Mouse (Mus musculus) granulocyte monocyte progenitor cell, adult 5-6 weeks (primary cell): ENCODE measurements at regions not wholly inside any gene's neighbourhood (a gene's known extent, or its start where the extent isn't known, plus 50 kb on each side); places are given as distances from the start of the nearest gene placed in this dataset.

ENCODE experiments used
- ATAC-seq: replicated peaks from 2 replicates; pipeline ENCODE4 v1.8.0; 2016; ENCODE audit warnings: mild to moderate bottlenecking, moderate TSS enrichment, inconsistent platforms; ENCODE audit not compliant: poor library complexity, severe bottlenecking

GRCm38 (mm10) chr1:73169929-73170667 is 154.4 kb upstream of the Tnp1 start:
- ATAC-seq: no peak

GRCm38 (mm10) chr1:73169077-73169869 is 153.6 kb upstream of the Tnp1 start:
- ATAC-seq: no peak

GRCm38 (mm10) chr1:73160199-73160598 is 144.5 kb upstream of the Tnp1 start:
- ATAC-seq: no peak

- no peak for ATAC-seq
Measured at GRCm38 (mm10) chr1:73159405-73159976, 143.8 kb upstream of the Tnp1 start.

DNA sequence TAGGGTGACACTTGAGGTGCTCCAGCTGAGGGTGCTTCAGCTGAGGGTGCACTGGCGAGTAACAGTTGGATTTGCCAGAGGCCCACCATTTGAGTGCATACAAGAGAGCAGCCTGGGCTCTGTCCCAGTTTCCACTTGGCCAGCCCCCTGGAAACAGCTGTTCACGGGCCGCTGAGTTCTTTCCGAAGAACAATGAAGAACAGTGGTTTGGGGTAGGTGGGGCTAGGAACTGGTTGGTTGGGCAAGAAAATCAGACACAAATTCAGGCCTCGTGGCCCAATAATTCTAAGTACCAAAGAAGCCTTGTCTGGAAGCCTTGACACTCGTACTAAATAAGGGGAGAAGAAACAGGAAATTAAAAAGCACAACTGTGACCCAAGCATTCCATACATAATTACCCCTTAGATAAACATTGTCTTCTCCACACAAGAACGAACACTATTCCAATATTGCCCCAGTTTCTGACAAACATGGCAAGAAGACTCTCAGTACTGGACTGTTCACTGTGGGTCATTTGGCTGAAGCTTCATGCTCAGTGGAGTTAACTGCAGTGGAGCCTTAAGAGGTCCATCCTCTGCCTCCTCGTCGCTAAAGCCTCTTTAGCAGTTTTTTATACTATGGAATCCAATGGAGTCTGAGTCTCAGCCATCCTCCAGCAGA is 137.9 kb upstream of the Tnp1 start:
- no peak for ATAC-seq

- ATAC-seq: no peak
Measured at GRCm38 (mm10) chr1:73149926-73150325, 134.2 kb upstream of the Tnp1 start.

DNA sequence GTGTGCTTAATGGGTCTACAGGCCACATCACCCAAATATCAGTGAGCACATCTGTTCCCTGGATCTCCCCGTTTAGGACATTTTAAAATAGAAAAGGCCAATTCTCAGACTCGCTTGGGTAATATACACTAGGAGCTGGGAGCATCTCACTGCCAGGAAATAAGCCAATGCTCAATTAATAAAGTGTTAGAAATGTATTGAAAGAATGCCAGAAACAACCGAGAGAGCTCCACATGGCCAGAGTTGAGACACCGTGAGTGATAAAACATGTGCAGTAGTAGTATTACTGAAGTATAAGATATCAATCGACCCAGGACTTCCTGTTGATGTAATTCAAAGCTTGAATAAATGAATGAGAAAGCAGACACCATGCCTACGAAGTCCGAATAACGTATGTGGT is 127.1 kb upstream of the Tnp1 start:
- ATAC-seq: no peak

DNA sequence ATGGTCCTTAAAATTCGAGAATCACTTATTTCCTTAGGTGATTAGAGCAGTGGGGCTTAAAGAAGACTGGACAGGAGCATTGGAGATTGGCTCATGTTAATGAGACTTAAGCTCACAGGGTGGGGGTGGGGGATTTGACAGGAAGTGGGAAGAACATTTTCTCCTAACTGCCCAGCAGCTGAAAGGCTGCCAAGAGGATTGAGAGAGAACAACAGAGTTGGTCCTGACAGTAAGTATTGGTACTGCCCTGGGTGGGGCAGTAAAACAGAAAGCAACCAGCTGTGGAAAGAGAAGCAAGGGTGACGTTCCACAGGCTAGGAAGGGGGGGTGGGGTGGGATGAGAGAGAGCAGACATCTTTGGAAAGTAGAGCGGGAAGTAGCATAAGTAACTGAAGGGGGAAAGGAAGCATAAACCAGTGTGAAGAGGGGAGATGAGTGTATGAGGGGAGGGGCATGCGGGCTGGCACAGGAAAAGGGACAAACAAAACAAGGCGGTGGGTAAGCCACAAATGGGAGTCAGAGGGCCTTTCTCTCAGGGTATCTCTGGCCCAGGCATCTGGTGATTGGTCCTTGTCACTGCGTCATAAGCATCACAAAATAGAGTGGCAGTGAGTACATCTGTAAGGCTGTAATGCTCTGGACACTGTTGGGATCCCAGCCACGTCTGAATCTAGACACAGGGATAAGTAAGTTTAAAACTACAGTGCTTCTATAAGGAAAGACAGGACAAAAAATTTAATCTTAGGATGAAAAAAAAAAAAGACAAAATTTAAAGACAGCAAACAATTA is 125.0 kb upstream of the Tnp1 start:
- no peak for ATAC-seq

DNA sequence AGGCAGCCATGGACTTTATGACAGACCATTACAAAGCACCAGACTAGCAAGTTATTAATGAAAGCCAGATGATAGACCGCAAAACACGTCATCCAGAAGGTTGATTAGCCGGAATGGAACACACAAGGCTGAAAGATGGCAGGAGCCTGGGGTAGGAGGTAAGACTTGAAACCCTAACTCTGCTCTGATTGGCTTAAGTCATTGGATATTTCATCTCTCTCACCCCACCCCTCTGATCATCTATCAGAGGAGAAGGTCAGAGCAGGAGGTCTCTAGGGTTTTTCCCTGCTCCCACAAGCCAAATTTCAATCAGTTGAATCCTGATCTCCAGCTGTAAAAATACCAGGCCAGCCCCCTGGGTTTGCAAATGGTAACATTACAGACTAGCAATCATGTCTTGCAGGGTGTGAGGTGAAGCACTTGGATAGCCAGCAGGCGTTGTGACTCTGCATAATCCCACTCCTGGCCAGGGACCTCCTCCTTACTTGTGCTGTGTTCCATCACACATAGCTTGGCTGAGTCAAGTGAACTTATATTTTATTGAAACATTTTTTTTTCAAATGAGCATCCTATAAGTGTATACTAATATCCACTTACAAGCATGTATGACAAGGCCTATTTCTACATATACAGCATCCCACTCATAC is 114.6 kb upstream of the Tnp1 start:
- ATAC-seq: no peak

- no peak for ATAC-seq
Measured at GRCm38 (mm10) chr1:73123012-73123411, 107.3 kb upstream of the Tnp1 start.

DNA sequence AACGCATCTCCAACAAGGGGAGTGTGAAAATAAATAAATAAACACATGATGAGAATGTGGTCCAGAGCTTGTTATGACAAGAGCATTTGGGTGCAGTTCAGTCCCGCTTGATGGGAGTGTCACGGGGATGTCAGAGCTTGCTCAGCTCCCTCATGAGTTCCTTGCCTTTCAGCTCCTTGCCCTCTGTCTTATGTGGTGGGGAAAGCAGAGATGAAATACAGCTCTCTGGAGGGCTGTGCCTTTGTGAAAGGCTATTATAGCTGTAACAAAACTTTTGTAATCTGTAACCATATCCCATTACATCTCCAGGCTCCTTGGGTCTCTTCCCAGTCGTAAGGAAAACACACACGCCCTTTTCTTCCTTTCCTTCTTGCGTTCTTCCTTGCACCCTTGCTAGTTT is 103.0 kb upstream of the Tnp1 start:
- no peak for ATAC-seq

- no peak for ATAC-seq
Measured at GRCm38 (mm10) chr1:73116526-73116925, 100.8 kb upstream of the Tnp1 start.

DNA sequence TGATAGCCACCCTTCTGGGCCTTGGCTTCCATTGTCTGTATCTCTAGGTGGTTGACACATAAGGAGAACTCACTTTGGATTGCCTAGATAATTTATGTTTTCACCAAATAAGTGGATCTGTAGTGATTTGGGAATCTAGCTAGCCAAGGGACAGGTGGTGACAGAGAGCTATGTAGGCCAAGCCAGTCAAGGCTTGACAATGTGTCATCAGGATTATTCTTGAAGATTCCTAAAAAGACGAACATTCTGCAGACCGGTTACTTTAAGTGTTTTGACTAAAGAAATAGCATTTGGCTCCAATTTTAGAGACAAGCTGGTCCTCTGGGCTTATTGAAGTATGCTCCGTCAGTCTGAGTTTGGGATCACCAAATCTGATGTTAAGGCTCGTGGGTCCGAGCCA is 100.1 kb upstream of the Tnp1 start:
- no peak for ATAC-seq

GRCm38 (mm10) chr1:73113137-73113536 is 97.4 kb upstream of the Tnp1 start:
- ATAC-seq: no peak

- no peak for ATAC-seq
Measured at GRCm38 (mm10) chr1:73112711-73113110, 97.0 kb upstream of the Tnp1 start.

DNA sequence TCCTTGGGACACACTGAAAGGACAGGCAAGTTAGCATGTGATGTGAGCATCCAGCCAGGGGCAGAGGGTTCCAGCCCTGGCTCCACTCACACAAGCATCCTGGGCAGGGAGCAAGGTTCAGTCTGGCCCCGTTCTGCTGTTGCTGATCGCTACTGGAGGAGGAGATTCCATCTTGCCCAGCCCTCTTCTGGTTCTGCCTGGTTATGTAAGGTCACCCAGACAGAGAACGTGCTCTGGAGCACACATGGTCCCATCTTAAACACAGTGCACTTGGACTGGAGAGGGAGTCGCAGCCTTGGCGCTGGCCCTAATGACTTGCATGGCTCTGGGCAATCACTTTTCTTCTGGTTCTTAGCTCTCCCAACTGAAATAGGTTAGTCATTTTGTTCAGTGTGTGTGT is 96.2 kb upstream of the Tnp1 start:
- ATAC-seq: no peak

DNA sequence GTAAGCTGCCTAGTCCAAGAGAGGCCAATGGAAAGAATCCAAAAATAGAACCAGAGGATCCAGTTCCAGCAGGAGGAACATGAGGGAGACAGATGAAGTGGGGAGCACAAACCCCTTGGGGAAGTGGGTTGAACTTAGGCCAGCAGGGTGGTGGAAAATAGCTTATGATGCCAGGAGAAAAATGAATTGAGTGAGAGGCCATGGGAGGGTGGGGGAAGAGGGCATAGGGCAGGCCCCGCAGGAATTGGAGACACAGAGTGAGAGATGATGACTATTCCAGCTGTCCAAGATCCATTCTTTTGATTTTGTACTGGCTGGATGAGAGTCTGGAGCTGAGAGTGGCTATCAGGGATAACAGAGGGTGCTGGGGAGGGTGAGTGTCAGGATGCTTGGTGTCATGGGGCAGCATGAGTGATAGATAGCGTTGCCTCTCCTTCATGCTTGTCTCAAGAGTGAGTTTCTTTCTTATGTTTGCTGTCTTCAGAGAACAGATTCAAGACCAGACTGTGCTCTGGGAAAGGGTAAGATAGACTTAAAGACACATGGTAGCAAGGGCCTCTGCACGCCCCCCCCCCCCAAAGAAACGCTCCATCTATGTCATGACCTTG is 90.3 kb upstream of the Tnp1 start:
- no peak for ATAC-seq

DNA sequence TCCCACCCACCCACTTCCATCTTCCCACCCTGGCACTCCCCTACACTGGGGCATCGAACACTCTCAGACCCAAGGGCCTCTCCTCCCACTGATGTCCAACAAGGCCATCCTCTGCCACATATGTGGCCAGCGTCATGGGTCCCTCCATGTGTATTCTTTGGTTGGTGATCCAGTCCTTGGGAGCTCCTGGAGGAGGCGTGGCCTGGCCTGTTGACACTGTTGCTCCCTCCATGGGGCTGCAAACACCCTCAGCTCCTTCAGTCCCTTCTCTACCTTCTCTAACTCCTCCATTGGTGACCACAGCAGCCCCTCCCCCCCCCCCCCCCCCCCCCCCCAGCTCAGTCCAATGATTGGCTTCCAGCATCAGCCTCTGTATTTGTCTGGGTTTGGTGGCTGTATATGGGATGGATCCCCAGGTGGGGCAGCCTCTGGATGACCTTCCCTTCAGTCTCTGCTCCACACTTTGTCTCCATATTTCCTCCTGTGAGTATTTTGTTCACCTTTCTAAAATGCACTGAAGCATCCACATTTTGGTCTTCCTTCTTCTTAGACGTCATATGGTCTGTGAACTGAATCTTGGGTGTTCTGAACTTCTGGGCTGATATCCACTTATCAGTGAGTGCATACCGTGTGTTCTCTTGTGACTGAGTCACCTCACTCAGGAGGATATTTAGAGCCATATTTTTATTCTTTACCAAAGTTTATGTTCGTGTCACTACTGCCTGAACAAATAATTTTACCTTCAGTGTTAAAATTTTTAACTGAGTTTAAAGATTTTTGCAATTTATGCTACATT is 82.1 kb upstream of the Tnp1 start:
- ATAC-seq: no peak

- ATAC-seq: no peak
Measured at GRCm38 (mm10) chr1:73089636-73090035, 73.9 kb upstream of the Tnp1 start.
